Mouse (Mus musculus) cortical plate, adult 2 months (tissue): ENCODE results near the gene Trim71.

Experiments used
- CTCF ChIP-seq: fragments of 200-500 bp; IDR thresholded peaks from 2 replicates; pipeline ENCODE4 v1.5.1; 2011; ENCODE audit warnings: mild to moderate bottlenecking, control low read depth, low read length; ENCODE audit not compliant: insufficient read depth; ENCODE audit errors: extremely low read depth
- POLR2A ChIP-seq: fragments of 200-500 bp; IDR thresholded peaks from 2 replicates; pipeline ENCODE4 v1.6.1; 2011; ENCODE audit warnings: mild to moderate bottlenecking, low read length, control low read depth; ENCODE audit not compliant: insufficient read depth; ENCODE audit errors: extremely low read depth

DNA sequence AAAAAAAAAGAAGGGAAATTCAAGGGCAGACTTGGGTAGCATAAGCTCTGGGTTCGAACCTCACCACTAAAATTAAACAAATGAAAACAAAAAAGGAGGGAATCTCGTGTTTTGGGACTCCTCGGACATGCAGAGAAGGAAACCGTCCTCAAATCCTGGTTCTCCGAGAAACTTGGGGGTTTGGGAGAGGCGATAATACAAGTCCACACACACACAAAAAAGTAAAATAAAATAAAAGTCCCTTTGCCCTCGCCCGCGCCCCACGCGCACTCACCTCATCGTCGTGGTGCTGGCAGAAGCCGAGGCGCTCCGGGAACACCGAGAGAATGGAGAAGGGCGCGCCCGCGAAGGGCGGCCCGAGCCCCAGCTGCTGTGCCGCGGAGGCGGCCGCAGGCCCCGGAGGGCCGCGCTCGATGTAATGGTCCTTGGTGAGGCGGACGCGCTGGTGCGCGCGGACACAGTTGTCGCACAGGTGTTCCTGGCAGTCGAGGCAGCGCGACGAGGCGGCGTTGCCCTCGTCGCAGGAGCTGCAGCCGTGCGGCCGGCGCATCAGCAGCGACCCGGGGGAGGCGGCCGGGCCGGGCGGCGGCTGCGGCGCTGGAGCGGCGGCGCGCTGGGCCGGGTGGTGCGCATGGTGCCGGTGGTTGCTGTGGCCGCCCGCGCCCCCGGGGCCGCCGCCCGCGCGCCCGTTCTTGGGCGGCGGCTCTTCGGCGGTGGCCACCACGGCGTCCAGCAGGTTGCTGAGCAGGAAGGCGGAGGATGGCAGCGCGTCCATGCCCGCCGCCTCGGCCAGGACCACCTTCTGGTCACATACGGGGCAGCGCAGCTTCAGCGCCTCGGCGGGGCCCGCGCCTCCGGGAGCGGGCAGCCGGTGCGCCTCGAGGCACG, 1.9 kb downstream of the Trim71 start:
- no peak for TF ChIP-seq POLR2A
- TF ChIP-seq CTCF: no peak
